Mouse (Mus musculus): Measurements from ENCODE around the gene Mog.

GRCm38 (mm10) chr17:36989437-36989836 lies 33.8 kb downstream of the Mog start, which contains the start of gene H2-M5:
- TF ChIP-seq EP300 (IDR thresholded peaks at IDR 0.05; ENCODE audit: low read depth): no peak
- no peak for TF ChIP-seq CTCF (IDR thresholded peaks at IDR 0.05; ENCODE audit: low read depth)

Data from liver, embryonic 14.5 days (tissue).